Mouse (Mus musculus) liver, embryonic 14.5 days (tissue): Measurements from ENCODE around the gene Tomm40. TPM values are rescaled to one million over a fixed set of nuclear protein-coding genes. Genes with fewer than 3 reads are reported as not detected.

Source experiments
- ATAC-seq: fragments of 200-750 bp; cut with Nextera tagmentation; 2 replicates; pipeline ENCODE4 v1.8.0; 2017; ENCODE audit warnings: moderate number of reproducible peaks, mild to moderate bottlenecking, moderate library complexity; ENCODE audit not compliant: insufficient read depth
- DNase-seq, 3 experiments: peaks; one replicate each; pipeline ENCODE4 v3.0.0-alpha.2; 2012 to 2013; ENCODE audit warnings: low read depth in 3 of 3, low spot score in 3 of 3
- H3K27ac ChIP-seq: fragments of 300-500 bp; sonication (generic); 2 replicates; pipeline ENCODE4 v1.5.1; 2014; ENCODE audit warnings: moderate library complexity, mild to moderate bottlenecking, control low read depth, inconsistent platforms
- H3K27me3 ChIP-seq: fragments of 300-500 bp; sonication (generic); 2 replicates; pipeline ENCODE4 v1.6.1; 2014; ENCODE audit warnings: mild to moderate bottlenecking, low read length, moderate library complexity; ENCODE audit not compliant: control insufficient read depth, insufficient read depth
- H3K36me3 ChIP-seq: fragments of 300-500 bp; sonication (generic); replicated peaks from 2 replicates; pipeline ENCODE4 v1.6.1; 2014; ENCODE audit warnings: low read depth; ENCODE audit not compliant: control insufficient read depth, insufficient read depth
- H3K4me1 ChIP-seq, 2 experiments: fragments of 200-500 bp in 1 of 2; fragments of 300-500 bp in 1 of 2; sonication (generic) in 1 of 2; replicated peaks; 2 replicates each; pipeline ENCODE4 v1.6.1; 2012 to 2014; ENCODE audit warnings: antibody characterized with exemption in 1 of 2, inconsistent platforms in 1 of 2, low read length in 1 of 2; ENCODE audit not compliant: control insufficient read depth in 2 of 2, insufficient read depth in 2 of 2
- H3K4me2 ChIP-seq: fragments of 300-500 bp; sonication (generic); 2 replicates; pipeline ENCODE4 v1.6.1; 2014; ENCODE audit warnings: low read depth, mild to moderate bottlenecking, control low read depth, moderate library complexity
- H3K4me3 ChIP-seq, 2 experiments: fragments of 200-500 bp in 1 of 2; fragments of 300-500 bp in 1 of 2; sonication (generic) in 1 of 2; 2 replicates each; pipeline ENCODE4 v1.5.1; 2012 to 2014; ENCODE audit warnings: low read depth in 2 of 2, low read length in 2 of 2, mild to moderate bottlenecking in 2 of 2, control low read depth in 1 of 2, inconsistent platforms in 1 of 2, moderate library complexity in 1 of 2; ENCODE audit not compliant: insufficient read depth in 1 of 2
- H3K9ac ChIP-seq: fragments of 300-500 bp; sonication (generic); replicated peaks from 2 replicates; pipeline ENCODE4 v1.6.1; 2014; ENCODE audit warnings: mild to moderate bottlenecking, control low read depth, moderate library complexity
- H3K9me3 ChIP-seq: fragments of 300-500 bp; sonication (generic); 2 replicates; pipeline ENCODE4 v1.6.1; 2016; ENCODE audit warnings: low read length, mixed read lengths; ENCODE audit not compliant: control insufficient read depth
- CTCF ChIP-seq: IDR thresholded peaks from 2 replicates; pipeline ENCODE4 v1.5.1; 2016; ENCODE audit warnings: antibody characterized with exemption, low read depth, control low read depth
- EP300 ChIP-seq: IDR thresholded peaks from 2 replicates; pipeline ENCODE4 v1.6.1; 2016; ENCODE audit warnings: antibody characterized with exemption, low read depth
- WGBS: fragments of 180-500 bp; shearing (Covaris S2); extraction: QIAGEN DNeasy Blood & Tissue Kit; methylation state at CpG from one replicate; pipeline ENCODE4 v1.1.7; 2014; ENCODE audit not compliant: insufficient replicate concordance; 5-methylcytosine and 5-hydroxymethylcytosine counted together
- polyA plus RNA-seq, 2 experiments: library from polyadenylated mRNA; depleted of rRNA in 1 of 2; stranded (reverse) in 1 of 2; unstranded in 1 of 2; fragments of >200 nt; fragmentation: Nextera tagmentation in 1 of 2; extraction: Ambion mirVana in 1 of 2; gene quantifications; 2 replicates each; pipeline versions ENCODE4 v1.2.1 to v1.2.3; 2012 to 2014

The Tomm40 gene
- polyA plus RNA-seq, 2 experiments, result 57.3 to 58.2 TPM

DNA sequence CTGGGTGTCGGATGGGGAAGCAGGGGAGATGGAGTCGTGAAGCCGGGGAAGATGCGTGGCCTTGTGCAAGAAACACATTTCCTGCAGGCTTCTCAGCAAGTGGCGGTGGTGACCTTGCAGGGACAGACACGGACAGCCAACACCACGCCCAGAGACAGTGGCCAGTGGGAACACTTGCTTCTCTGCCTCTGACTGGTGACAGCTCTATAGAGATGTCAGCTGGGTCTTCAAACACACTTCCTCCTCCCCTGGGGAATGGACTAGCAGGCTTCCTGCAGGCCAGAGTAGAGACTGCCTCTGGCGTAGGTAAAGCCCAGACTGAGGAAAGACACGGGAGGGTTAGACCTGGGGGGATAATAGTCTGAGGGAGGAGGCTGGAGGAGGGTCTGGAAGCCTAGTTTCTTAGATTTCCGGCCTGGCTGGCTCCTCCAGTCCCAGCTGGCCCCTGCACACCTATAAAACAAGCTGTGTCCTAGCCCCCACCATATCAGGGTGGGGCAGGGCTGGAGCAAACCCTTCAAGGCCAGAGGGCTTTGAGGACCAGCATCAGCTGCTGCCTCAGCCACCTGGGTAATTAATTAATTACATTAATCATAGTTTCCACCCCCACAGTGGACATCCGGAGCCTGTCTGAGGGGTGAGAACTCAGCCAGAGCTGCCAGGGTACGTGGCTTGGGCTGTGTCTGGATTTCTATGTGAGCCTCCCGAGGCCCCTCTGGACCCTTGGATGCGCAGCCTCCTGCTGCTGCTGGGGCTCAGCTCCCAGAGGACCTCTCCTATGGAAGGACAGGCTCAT lies 29.6 kb upstream of the Tomm40 start:
- Histone ChIP-seq H3K9ac (no peak overlapping the region), H3K4me1 (peaks cover 25 to 28% of the 10 kb centered on the region in 2 experiments), H3K27ac (no peak overlapping the region), H3K4me2 (no peak overlapping the region), H3K27me3 (no peaks in the 10 kb centered on the region), H3K9me3 (no peaks in the 10 kb centered on the region), H3K4me3 (no peak overlapping the region), H3K36me3 (no peaks in the 10 kb centered on the region)
- ATAC-seq, result no peak
- 47% methylated on average over 14 of the region's 14 CpGs for WGBS
- no peak for DNase-seq
- no peak for TF ChIP-seq CTCF
- no peak for TF ChIP-seq EP300

DNA sequence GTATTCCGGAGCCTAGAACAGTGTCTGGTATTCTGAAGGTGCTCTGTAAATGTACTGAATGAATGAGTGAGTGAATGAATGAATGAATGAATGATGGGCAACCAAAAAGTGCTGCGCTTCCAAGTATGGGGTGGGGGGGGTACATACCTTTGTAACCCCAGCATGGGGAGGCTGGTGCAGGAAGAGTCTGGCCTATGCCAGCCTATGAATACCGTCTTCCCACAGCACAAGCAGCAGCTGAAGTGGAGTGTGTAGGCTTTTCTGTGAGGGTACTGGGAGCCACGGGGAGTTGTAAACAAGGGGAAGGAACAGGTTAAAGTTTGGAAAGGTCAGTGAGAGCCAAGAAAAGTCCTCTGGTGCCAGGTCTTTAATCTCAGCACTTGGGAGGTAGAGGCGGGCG lies 28.6 kb upstream of the Tomm40 start:
- no peaks in the 10 kb centered on the region for H3K9me3 ChIP-seq
- WGBS, result 62% methylated on average over 6 of the region's 6 CpGs
- H3K4me1 ChIP-seq, result peaks cover 21 to 25% of the 10 kb centered on the region in 2 experiments
- H3K4me2 ChIP-seq, result no peak overlapping the region
- DNase-seq, result no peak
- H3K4me3 ChIP-seq, result no peak overlapping the region
- ATAC-seq, result no peak
- no peaks in the 10 kb centered on the region for H3K27me3 ChIP-seq
- H3K27ac ChIP-seq, result no peak overlapping the region
- H3K9ac ChIP-seq, result no peak overlapping the region
- no peaks in the 10 kb centered on the region for H3K36me3 ChIP-seq
- TF ChIP-seq EP300, result no peak
- no peak for TF ChIP-seq CTCF

DNA sequence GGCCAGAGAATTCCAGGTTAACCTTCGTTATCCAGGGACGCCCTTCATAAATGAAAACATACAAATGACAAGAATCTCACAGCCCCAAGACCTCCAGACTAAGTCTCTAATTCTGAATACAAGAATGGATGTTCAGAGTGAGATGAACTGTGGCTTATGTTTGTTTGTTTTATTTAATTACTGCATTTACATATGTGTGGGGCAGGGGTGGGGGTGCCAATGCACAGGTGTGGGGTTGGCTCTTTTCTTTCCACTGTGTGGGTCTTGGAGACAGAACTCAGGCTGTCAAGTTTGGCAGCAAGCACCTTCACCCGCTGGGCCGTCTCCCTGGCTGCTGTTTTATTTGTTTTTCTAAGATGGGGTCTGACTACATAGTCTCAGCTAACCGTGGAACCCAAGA lies 27.2 kb upstream of the Tomm40 start:
- Histone ChIP-seq H3K27ac (no peak overlapping the region), H3K27me3 (no peaks in the 10 kb centered on the region), H3K4me3 (no peak overlapping the region), H3K36me3 (no peaks in the 10 kb centered on the region), H3K4me2 (no peak overlapping the region), H3K9ac (no peak overlapping the region), H3K9me3 (no peaks in the 10 kb centered on the region), H3K4me1 (peaks cover 12 to 19% of the 10 kb centered on the region in 2 experiments)
- whole genome bisulfite sequencing, result 67% methylated on average over 5 of the region's 5 CpGs
- ATAC-seq (no peak), DNase-seq (no peak)
- TF ChIP-seq EP300, result no peak
- TF ChIP-seq CTCF, result no peak

DNA sequence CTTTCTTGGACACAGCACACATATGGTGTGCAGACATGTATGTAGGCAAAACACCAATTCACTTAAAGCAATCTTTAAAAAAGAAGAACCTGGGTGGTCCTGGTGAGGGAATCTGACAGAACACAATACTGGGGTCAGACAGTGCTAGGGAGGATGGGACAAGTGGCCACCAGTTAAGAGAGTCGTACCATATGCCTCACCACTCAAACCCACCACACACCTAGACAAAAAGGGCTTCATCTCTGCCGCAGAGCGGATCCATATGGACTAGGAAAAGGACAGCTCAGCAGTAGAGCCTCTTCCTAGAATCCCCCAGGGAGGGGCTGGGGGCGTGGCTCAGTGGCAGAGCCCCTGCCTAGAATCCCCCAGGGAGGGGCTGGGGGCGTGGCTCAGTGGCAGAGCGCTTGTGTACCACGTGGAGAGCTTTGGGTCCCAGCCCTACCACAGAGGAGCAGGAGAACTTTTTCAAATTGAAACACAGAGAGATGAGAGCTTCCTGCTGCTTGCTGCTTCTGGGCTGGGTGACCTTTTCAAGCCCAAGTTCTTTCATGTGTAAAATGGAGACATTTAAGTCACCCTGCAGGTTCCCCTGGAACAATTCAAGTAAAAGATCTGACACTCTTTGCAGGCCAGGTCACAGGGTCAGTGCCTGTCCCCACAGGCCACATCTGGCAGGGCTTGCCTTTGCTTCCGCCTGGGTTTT lies 26.2 kb upstream of the Tomm40 start:
- Histone ChIP-seq H3K27ac (no peak overlapping the region), H3K4me3 (no peak overlapping the region), H3K9ac (no peak overlapping the region), H3K9me3 (no peaks in the 10 kb centered on the region), H3K4me2 (no peak overlapping the region), H3K36me3 (no peaks in the 10 kb centered on the region), H3K27me3 (no peaks in the 10 kb centered on the region), H3K4me1 (peaks cover 15 to 21% of the 10 kb centered on the region in 2 experiments)
- no peak for TF ChIP-seq EP300
- no peak for TF ChIP-seq CTCF
- WGBS, result 20% methylated on average over 8 of the region's 8 CpGs
- ATAC-seq (no peak), DNase-seq (no peak)

DNA sequence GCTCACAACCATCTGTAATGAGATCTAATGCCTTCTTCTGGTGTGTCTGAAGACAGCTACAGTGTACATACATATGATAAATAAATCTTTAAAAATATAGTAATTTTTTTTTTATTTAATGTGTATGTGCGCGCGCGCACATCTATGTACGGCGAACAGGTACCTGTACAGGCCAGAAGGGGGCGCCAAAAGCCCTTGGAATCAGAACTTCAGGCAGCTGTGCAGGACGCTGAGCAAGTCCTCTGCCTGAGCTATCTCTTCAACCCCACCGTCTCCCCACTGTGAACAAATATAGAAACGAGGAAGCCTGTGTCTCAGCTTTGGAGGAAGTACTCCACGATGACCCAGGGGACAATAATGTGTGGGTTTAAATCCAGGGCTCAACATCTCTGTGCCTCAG lies 25.0 kb upstream of the Tomm40 start:
- TF ChIP-seq CTCF, result peak; percentile 53
- TF ChIP-seq EP300, result no peak
- no peak overlapping the region for H3K4me3 ChIP-seq
- H3K36me3 ChIP-seq, result no peaks in the 10 kb centered on the region
- ATAC-seq, result no peak
- H3K4me1 ChIP-seq, result peaks cover 17 to 27% of the 10 kb centered on the region in 2 experiments
- no peaks in the 10 kb centered on the region for H3K27me3 ChIP-seq
- H3K9ac ChIP-seq, result no peak overlapping the region
- DNase-seq, result no peak
- WGBS, result 57% methylated on average over 11 of the region's 11 CpGs
- no peak overlapping the region for H3K4me2 ChIP-seq
- no peaks in the 10 kb centered on the region for H3K9me3 ChIP-seq
- H3K27ac ChIP-seq, result no peak overlapping the region
